Mouse (Mus musculus): ENCODE measurements around the gene Gtf2h1.

- TF ChIP-seq CTCF (conservative IDR thresholded peaks at IDR 0.05; ENCODE audit: low read length) (no peak), NANOG (IDR thresholded peaks at IDR 0.05; ENCODE audit: borderline replicate concordance, low read length) (peak; percentile 82), POU5F1 (IDR thresholded peaks at IDR 0.05; ENCODE audit: borderline replicate concordance, low read length) (no peak)
Observed at GRCm38 (mm10) chr7:46853365-46853764, 57.5 kb downstream of the Gtf2h1 start.
